Mouse (Mus musculus) stomach, embryonic 15.5 days (tissue): ENCODE data around the gene Epb41l5. TPM values are rescaled to one million over a fixed set of nuclear protein-coding genes. Genes with fewer than 3 reads are reported as not detected.
A peak's percentile ranks its signal among the peaks of the same experiment; 100 is the strongest.

ENCODE experiments used
- ATAC-seq: fragments of 200-750 bp; cut with Nextera tagmentation; 2 replicates; pipeline ENCODE4 v1.8.0; 2017; ENCODE audit warnings: low read depth, moderate number of reproducible peaks, moderate TSS enrichment; ENCODE audit not compliant: insufficient read depth, low FRiP score
- H3K27ac ChIP-seq: fragments of 300-500 bp; sonication (generic); 2 replicates; pipeline ENCODE4 v1.5.1; 2015; ENCODE audit warnings: mild to moderate bottlenecking, inconsistent platforms
- H3K27me3 ChIP-seq: fragments of 300-500 bp; sonication (generic); replicated peaks from 2 replicates; pipeline ENCODE4 v1.6.1; 2015; ENCODE audit warnings: inconsistent platforms
- H3K36me3 ChIP-seq: fragments of 300-500 bp; sonication (generic); 2 replicates; pipeline ENCODE4 v1.6.1; 2015; ENCODE audit warnings: inconsistent platforms
- H3K4me1 ChIP-seq: fragments of 300-500 bp; sonication (generic); 2 replicates; pipeline ENCODE4 v1.6.1; 2015; ENCODE audit warnings: inconsistent platforms
- H3K4me2 ChIP-seq: fragments of 300-500 bp; sonication (generic); 2 replicates; pipeline ENCODE4 v1.6.1; 2015; ENCODE audit warnings: mild to moderate bottlenecking, inconsistent platforms
- H3K4me3 ChIP-seq: fragments of 300-500 bp; sonication (generic); replicated peaks from 2 replicates; pipeline ENCODE4 v1.5.1; 2015; ENCODE audit warnings: inconsistent platforms
- H3K9ac ChIP-seq: fragments of 300-500 bp; sonication (generic); 2 replicates; pipeline ENCODE4 v1.6.1; 2015; ENCODE audit warnings: inconsistent platforms
- H3K9me3 ChIP-seq: fragments of 300-500 bp; sonication (generic); 2 replicates; pipeline ENCODE4 v1.6.1; 2016; ENCODE audit warnings: inconsistent platforms
- WGBS: fragments of 180-500 bp; shearing (Covaris S2); methylation state at CpG from one replicate; pipeline ENCODE4 v1.1.7; 2015; 5-methylcytosine and 5-hydroxymethylcytosine counted together
- polyA plus RNA-seq: library from polyadenylated mRNA; unstranded; fragments of >200 nt; fragmentation: Nextera tagmentation; extraction: Ambion mirVana; gene quantifications from 2 replicates; pipeline ENCODE4 v1.2.1, GENCODE M21; 2015

Epb41l5 gene
- polyA plus RNA-seq, 1 experiment from 2014 or later: 35.1 TPM

- Histone ChIP-seq H3K4me3 (no peak overlapping the region), H3K9ac (no peak overlapping the region), H3K27ac (no peak overlapping the region), H3K4me2 (no peak overlapping the region), H3K36me3 (no peaks in the 10 kb centered on the region), H3K4me1 (peaks cover 7% of the 10 kb centered on the region), H3K9me3 (no peaks in the 10 kb centered on the region), H3K27me3 (no peaks in the 10 kb centered on the region)
- WGBS: 83% methylated on average over 7 of the region's 7 CpGs
- no peak for ATAC-seq
Measured at GRCm38 (mm10) chr1:119509474-119509873, 139.3 kb downstream of the Epb41l5 start.

DNA sequence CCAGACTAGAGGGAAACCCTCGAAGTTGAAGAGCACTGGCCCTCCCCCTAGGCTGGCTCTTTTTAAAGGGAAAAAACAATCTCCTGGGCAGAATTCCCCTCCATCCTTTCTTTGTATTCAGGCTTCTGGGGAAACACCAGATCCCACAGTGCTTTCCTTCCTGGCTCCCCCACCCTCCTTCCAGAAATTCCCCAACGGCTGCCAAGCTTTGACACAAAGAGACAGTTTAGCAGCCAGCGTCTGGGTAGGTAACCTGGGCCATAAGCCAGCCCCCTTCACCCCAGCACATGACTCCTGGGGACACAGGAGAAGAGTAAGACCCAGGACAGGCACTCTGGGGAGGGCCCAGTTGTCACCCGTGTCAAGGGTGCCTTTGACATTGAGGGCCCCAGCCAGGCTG lies 140.3 kb downstream of the Epb41l5 start:
- WGBS: 41% methylated on average over 4 of the region's 4 CpGs
- Histone ChIP-seq H3K27ac (peak overlapping the region; percentile 33; the same call in 1 of the 2 replicates), H3K4me3 (no peak overlapping the region), H3K9ac (no peak overlapping the region), H3K9me3 (no peaks in the 10 kb centered on the region), H3K36me3 (no peaks in the 10 kb centered on the region), H3K27me3 (no peaks in the 10 kb centered on the region), H3K4me2 (no peak overlapping the region), H3K4me1 (peaks cover 11% of the 10 kb centered on the region)
- ATAC-seq: no peak

- Histone ChIP-seq H3K27ac (no peak overlapping the region), H3K4me3 (no peak overlapping the region), H3K36me3 (0 out of 2 replicates have a peak, but pooled peaks cover under 1% of the 10 kb centered on the region), H3K9ac (no peak overlapping the region), H3K27me3 (no peaks in the 10 kb centered on the region), H3K4me1 (peaks cover 22% of the 10 kb centered on the region), H3K4me2 (no peak overlapping the region), H3K9me3 (no peaks in the 10 kb centered on the region)
- no peak for ATAC-seq
- 90% methylated on average over 3 of the region's 3 CpGs for WGBS
Measured at GRCm38 (mm10) chr1:119505951-119506350, 142.8 kb downstream of the Epb41l5 start.

DNA sequence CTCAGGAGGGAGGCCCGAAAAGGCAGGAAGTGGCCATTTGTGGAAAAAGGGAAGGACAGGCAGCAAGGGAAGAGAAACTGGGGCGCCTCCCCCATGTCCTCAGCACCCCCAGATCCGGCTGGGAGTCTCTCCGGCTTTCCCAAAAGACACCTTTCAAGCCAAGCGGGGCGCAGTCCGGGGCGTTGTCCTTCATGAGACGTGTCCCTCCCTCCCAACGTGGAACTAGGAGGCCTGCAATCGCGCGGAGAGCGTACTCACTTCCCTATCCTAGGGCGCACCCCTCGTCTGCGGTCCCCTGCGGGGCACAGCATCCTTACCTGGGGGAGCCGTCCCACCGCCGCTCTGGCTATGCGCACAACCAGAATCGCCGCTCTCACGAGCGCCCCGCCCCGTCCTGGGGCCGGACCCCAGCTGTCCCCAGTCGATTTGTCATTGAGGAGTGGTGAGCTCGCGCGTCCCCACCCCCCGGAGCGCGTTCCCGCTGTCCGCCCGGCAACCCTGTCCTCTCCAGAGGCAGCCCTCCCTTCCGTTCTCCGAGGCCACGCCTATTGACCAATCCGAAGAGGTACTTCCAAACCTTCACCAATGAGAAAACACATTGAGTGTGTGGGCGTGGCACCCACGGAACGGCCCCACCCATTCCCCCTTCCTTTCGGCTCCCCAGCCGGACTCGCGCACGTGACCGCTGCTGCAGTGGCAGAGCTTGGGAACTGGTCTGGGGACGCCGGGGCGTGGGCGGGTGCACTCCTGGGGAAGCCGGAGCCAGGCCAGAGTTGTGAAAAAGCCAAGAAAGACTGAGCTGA lies 144.3 kb downstream of the Epb41l5 start, which contains the start of gene Ralb:
Gene Ralb, minus strand, starts transcription at position 535 of the 803 bp plus-strand sequence.
- H3K9ac ChIP-seq: peak within 1 kb of the TSS; percentile 47
- H3K4me1 ChIP-seq: peaks cover 22% of the 10 kb centered on the region
- H3K4me3 ChIP-seq: peak within 1 kb of the TSS; percentile 85
- peak within 1 kb of the TSS; percentile 83 for H3K27ac ChIP-seq
- H3K9me3 ChIP-seq: no peaks in the 10 kb centered on the region
- ATAC-seq: peak; percentile 98
- H3K36me3 ChIP-seq: 0 out of 2 replicates have a peak, but pooled peaks cover 6% of the 10 kb centered on the region
- peak within 1 kb of the TSS; percentile 80 for H3K4me2 ChIP-seq
- under 1% methylated on average over 57 of the region's 57 CpGs for WGBS
- no peaks in the 10 kb centered on the region for H3K27me3 ChIP-seq

- no peak for ATAC-seq
- Histone ChIP-seq H3K4me3 (peak overlapping the region; percentile 85), H3K4me1 (peaks cover 21% of the 10 kb centered on the region), H3K9ac (peak overlapping the region; percentile 47; the same call in 1 of the 2 replicates), H3K9me3 (no peaks in the 10 kb centered on the region), H3K36me3 (0 out of 2 replicates have a peak, but pooled peaks cover 6% of the 10 kb centered on the region), H3K27ac (peak overlapping the region; percentile 83), H3K4me2 (peak overlapping the region; percentile 80), H3K27me3 (no peaks in the 10 kb centered on the region)
- WGBS: 9% methylated on average over 5 of the region's 5 CpGs
Measured at GRCm38 (mm10) chr1:119503808-119504207, 145.0 kb downstream of the Epb41l5 start.

- Histone ChIP-seq H3K27me3 (no peaks in the 10 kb centered on the region), H3K36me3 (0 out of 2 replicates have a peak, but pooled peaks cover 6% of the 10 kb centered on the region), H3K4me2 (peak overlapping the region; percentile 80), H3K4me3 (peak overlapping the region; percentile 85), H3K27ac (peak overlapping the region; percentile 83; the same call in 1 of the 2 replicates), H3K4me1 (peaks cover 19% of the 10 kb centered on the region), H3K9me3 (no peaks in the 10 kb centered on the region), H3K9ac (peak overlapping the region; percentile 47; the same call in 1 of the 2 replicates)
- 70% methylated on average over 3 of the region's 3 CpGs for WGBS
- no peak for ATAC-seq
Measured at GRCm38 (mm10) chr1:119503181-119503580, 145.6 kb downstream of the Epb41l5 start.

- Histone ChIP-seq H3K36me3 (0 out of 2 replicates have a peak, but pooled peaks cover 6% of the 10 kb centered on the region), H3K27me3 (no peaks in the 10 kb centered on the region), H3K9me3 (no peaks in the 10 kb centered on the region), H3K4me3 (peak overlapping the region; percentile 85), H3K27ac (no peak overlapping the region), H3K4me1 (peaks cover 19% of the 10 kb centered on the region), H3K9ac (no peak overlapping the region), H3K4me2 (peak overlapping the region; percentile 80)
- no peak for ATAC-seq
- WGBS: 85% methylated on average over 11 of the region's 11 CpGs
Measured at GRCm38 (mm10) chr1:119502729-119503128, 146.1 kb downstream of the Epb41l5 start.

DNA sequence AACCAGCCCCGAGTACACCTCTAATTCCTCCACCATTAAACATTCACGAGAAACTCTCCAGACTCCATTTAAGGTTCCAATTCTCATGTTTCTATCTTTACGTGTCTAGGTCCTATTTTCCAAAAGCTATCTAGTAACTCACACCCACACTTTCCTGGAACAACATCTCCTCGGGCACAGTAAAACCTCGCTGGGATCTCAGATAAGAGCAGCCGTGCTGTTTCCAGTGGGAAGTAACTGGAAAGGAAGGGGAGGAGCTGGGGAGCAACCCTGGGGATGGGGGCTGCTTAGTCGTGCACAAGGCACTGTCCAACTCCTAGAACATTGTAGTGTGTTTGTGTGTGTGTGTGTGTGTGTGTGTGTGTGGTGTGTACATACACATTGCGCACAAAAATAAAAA lies 146.9 kb downstream of the Epb41l5 start:
- H3K27me3 ChIP-seq: no peaks in the 10 kb centered on the region
- H3K9ac ChIP-seq: no peak overlapping the region
- H3K4me1 ChIP-seq: peaks cover 19% of the 10 kb centered on the region
- H3K4me3 ChIP-seq: no peak overlapping the region
- WGBS: 66% methylated on average over 8 of the region's 8 CpGs
- no peaks in the 10 kb centered on the region for H3K9me3 ChIP-seq
- H3K4me2 ChIP-seq: no peak overlapping the region
- 0 out of 2 replicates have a peak, but pooled peaks cover 6% of the 10 kb centered on the region for H3K36me3 ChIP-seq
- H3K27ac ChIP-seq: no peak overlapping the region
- ATAC-seq: no peak

GRCm38 (mm10) chr1:119499456-119499855 lies 149.3 kb downstream of the Epb41l5 start:
- WGBS: 87% methylated on average over 10 of the region's 10 CpGs
- ATAC-seq: no peak
- Histone ChIP-seq H3K27me3 (no peaks in the 10 kb centered on the region), H3K4me2 (no peak overlapping the region), H3K4me3 (no peak overlapping the region), H3K9ac (no peak overlapping the region), H3K9me3 (no peaks in the 10 kb centered on the region), H3K36me3 (0 out of 2 replicates have a peak, but pooled peaks cover 6% of the 10 kb centered on the region), H3K27ac (no peak overlapping the region), H3K4me1 (peaks cover 14% of the 10 kb centered on the region)

DNA sequence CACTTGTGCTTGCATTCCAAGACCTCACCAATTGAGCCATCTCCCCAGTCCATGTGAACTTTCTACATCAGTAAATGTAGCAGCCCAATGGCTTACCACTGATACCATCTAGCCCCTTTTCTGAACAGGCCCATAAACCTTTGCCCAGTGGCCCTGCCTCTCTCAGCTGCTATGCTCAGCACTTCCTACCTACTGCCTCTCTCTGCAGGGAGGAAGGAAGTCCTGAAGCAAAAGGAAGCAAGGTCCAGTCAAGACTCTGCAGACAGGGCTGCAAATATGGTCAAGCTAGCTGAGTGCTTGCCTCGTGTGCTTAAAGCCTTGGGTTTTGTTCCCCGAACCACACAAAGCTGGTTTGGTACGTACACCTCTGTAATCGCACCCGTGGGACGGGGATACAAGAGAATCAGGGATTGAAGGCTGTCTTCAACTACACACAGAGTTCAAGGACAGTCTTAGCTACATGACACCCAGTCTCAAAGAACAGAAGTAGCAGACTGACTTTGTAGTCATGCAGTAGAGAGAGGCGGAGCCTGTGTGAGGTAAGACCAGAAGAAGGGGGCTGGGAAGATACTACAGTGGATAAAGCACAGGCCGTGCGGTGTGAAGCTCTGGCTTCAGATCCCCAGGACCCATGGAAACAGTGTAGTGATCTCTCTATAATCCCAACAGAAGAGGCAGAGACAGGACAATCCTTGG lies 150.1 kb downstream of the Epb41l5 start:
- Histone ChIP-seq H3K9me3 (no peaks in the 10 kb centered on the region), H3K36me3 (0 out of 2 replicates have a peak, but pooled peaks cover 6% of the 10 kb centered on the region), H3K9ac (no peak overlapping the region), H3K27ac (0 out of 2 replicates have a peak overlapping the region, but pooled peaks have one; percentile 18), H3K27me3 (no peaks in the 10 kb centered on the region), H3K4me3 (no peak overlapping the region), H3K4me1 (peaks cover 15% of the 10 kb centered on the region), H3K4me2 (no peak overlapping the region)
- ATAC-seq: no peak
- 78% methylated on average over 9 of the region's 9 CpGs for WGBS

GRCm38 (mm10) chr1:119497346-119498004 lies 151.3 kb downstream of the Epb41l5 start:
- Histone ChIP-seq H3K27ac (no peak overlapping the region), H3K4me3 (no peak overlapping the region), H3K9me3 (no peaks in the 10 kb centered on the region), H3K4me1 (peaks cover 5% of the 10 kb centered on the region; the same call in 1 of the 2 replicates), H3K4me2 (no peak overlapping the region), H3K36me3 (0 out of 2 replicates have a peak, but pooled peaks cover 6% of the 10 kb centered on the region), H3K27me3 (no peaks in the 10 kb centered on the region), H3K9ac (no peak overlapping the region)
- no peak for ATAC-seq
- WGBS: 73% methylated on average over 5 of the region's 5 CpGs
